Mouse (Mus musculus) lung, adult 2 months (tissue): ENCODE measurements around the gene Gpr162.

Experiments
- CTCF ChIP-seq: fragments of 200-500 bp; IDR thresholded peaks from 2 replicates; pipeline ENCODE4 v1.5.1; 2011; ENCODE audit warnings: mild to moderate bottlenecking, low read length, control low read depth; ENCODE audit not compliant: insufficient read depth
- POLR2A ChIP-seq: fragments of 200-500 bp; IDR thresholded peaks from 2 replicates; pipeline ENCODE4 v1.6.1; 2011; ENCODE audit warnings: low read depth, mild to moderate bottlenecking, control low read depth, low read length, borderline replicate concordance; ENCODE audit errors: extremely low read depth

DNA sequence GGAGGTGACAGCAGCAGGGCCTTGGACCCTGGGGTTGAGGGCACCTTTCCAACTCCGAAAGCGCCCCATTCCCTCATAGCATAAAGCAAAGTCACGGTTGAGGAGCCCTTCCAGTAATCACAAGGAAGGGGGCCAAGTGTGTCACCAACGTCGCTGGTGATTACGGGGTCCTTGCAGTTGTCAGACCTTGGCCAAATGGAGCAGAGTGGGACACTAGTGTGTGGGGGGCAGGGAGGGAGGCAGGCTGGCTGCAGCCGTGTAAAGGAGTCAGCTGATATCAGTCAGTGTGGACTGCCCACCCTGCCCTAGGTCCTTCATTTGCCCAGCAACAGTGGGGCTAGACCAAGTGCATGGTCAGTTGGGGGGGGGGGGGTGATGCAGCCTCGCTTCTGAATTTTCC, 49.3 kb downstream of the Gpr162 start:
- TF ChIP-seq CTCF = no peak
- TF ChIP-seq POLR2A = no peak
